Mouse (Mus musculus) MN1 (cell line): Measurements from ENCODE around the gene Clasp1.
"Not testable (repeated sequence)": the region's sequence is repeated elsewhere in the genome, so short reads cannot be mapped to it uniquely, and the experiment has no call there.

Experiments
- DNase-seq: peaks from one replicate; pipeline ENCODE4 v3.0.0-alpha.2; 2016; ENCODE audit warnings: low spot score

The Clasp1 gene

DNA sequence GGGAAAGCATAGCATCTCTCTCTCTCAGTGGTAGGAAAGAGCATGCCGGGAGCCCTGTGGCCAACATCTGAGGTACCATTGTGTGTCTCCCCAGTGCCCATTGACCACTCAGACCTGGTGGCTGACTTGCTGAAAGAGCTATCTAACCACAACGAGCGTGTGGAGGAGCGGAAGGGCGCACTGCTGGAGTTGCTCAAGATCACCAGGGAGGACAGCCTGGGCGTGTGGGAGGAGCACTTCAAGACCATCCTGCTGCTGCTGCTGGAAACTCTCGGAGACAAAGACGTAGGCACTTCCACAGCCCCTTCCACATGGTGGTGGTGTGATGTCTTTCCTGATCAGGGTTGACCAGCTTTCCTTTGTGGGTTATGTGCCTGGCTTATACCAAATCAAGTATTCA is 192.3 kb downstream of the Clasp1 start:
- DNase-seq, result no peak

DNA sequence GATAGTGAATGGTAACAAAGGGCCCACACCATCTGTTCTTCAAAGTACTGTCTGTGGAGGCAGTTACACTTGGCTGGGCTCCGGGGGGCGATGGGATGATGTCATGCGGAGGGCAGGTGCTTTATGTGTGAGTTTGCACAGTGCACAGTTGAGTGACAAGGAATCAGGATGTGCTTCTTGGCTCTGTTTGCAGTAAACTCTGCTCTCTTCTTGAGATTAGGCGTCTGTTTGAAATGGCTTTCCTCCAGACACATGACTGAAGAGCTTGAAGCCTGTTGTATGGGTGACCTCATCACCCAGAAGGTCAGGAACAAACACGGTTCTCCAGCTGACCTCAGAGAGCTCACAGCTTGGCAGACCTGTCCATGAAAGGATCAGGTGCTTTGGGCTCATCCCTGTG is 200.9 kb downstream of the Clasp1 start:
- no peak for DNase-seq

GRCm38 (mm10) chr1:118592933-118593332 is 204.1 kb downstream of the Clasp1 start:
- DNase-seq, result no peak

DNA sequence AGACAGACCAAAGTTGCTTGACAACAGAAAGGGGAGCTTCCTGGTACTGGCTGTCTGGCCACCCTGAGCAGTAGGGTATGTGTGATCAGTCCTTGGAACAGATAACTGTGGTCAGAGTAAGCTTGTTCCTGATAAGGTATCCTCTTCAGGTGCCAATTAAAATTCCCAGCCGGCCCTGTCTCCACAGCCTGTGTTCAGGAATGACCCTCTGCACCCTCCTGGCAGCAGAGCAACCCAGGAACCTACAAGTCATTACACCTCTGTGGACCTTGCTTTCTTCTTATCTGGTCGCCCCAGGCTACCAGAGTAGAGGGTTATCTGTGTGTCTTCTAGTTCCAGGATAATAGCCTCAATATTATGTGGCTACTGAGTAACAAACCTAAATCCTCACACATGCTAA is 206.5 kb downstream of the Clasp1 start:
- DNase-seq, result no peak

- DNase-seq, result no peak
Observed at GRCm38 (mm10) chr1:118597475-118598213, 208.8 kb downstream of the Clasp1 start.

DNA sequence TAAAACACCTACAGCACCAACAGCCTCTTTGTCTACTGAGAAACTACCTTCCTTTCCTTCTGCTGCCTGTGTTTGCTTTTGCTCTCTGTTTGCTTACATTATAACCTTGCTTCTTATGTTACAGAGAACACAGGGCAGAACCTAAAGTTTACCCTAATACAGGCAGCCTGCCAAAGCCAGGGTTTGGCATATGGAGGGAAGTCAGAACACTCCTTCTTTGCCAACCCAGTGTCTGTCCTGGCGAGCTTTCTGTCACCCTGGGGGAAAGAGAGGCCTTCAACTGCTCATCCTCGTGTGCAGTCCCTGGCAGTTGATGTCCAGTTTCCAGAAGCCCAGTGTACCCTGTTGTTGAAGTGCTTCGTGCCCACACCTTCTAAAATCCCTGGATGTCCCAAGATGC is 209.5 kb downstream of the Clasp1 start:
- no peak for DNase-seq

GRCm38 (mm10) chr1:118613631-118614183 is 224.8 kb downstream of the Clasp1 start:
- DNase-seq, result no peak

DNA sequence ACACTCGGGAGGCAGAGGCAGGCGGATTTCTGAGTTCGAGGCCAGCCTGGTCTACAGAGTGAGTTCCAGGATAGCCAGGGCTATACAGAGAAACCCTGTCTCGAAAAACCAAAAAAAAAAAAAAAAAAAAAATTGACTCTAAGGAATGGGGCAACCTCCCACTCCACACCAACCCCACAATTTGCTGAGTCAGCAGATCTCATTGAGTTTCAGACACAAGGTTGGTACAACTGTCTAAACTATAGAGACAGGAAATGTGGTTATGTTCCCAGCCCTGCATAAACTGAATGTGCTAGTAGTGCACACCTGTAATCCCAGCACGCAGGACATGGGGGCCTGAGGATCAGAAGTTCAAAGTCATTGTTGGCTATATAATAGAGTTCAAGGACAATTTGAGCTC is 232.2 kb downstream of the Clasp1 start:
- not testable (repeated sequence) for DNase-seq

DNA sequence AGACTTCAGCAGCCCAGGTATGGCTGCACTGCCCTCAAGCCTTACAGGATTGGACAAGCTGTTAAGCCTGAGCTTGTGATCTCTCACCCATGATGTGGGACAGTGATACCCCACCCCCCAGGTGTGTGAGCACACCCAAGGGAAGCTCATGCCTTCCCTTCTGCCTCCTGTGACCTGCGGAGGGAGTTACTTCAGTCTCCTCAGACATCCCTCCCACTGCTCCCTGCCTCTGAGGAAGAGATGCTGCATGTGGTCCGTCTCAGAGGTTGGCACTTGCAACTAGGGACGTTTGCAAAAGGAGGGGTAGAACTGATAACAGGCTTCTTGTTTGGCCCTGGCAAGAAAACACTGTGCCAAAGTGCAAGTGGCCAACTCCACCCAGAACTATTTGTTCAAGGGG is 234.0 kb downstream of the Clasp1 start:
- DNase-seq, result no peak

- no peak for DNase-seq
Observed at GRCm38 (mm10) chr1:118625461-118625860, 236.6 kb downstream of the Clasp1 start.

- DNase-seq, result no peak
Observed at GRCm38 (mm10) chr1:118625921-118626320, 237.1 kb downstream of the Clasp1 start.

DNA sequence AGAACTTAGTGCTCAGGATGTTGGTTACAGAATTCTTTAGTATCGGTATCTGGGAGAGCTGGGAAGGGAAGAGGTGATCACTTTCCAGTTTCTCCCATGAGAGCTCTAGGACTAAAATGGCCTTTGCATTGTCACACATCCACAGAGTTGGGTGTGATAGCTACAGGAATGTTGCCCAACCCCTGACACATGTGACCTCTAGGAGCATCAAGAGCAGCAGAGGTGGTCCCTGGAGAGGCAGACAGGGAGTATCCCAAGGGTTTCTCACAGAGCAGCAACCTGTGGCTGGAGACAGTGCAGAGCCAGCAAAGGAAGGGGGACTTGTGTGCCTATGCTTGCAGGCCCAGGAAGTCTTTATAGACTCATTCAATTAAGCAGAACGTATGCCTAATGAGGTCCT is 237.6 kb downstream of the Clasp1 start:
- DNase-seq, result no peak

DNA sequence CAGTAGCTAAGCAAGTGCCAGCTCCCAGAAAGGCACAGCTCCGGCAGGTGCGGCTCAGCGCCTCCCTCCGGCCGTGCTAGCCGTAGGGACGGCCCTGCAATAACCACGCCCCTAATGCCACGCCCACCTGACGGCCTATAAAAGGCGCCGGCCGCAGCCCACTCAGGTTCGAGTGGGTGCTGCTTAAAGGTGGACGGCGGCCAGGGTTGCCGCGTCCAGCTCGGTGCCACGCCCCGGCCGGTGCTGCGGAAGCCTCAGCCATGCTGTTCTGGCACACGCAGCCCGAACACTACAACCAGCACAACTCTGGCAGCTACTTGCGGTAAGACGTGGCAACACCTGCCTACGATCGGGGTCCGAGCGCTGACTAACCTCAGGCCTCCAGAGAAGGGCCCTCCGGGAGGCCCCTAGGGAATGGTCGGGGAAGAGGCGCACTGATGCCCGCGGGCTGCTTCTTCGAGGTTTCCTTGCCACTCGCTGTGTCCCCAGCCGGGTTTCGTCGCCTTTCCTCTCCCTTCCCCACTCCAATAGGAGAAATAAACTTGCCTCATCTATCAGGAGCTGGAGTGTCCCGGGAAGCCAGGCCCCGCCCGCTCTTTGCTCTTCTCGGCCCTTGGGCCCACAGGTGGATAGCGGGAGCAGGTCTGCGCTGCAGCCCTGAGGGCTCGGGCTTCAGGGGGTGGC is 239.1 kb downstream of the Clasp1 start, which contains the start of gene Tfcp2l1:
Gene Tfcp2l1 (plus strand): TSS at position 165 of the 684 bp plus-strand sequence.
- DNase-seq, result no peak

- no peak for DNase-seq
Observed at GRCm38 (mm10) chr1:118633415-118633980, 244.6 kb downstream of the Clasp1 start.

DNA sequence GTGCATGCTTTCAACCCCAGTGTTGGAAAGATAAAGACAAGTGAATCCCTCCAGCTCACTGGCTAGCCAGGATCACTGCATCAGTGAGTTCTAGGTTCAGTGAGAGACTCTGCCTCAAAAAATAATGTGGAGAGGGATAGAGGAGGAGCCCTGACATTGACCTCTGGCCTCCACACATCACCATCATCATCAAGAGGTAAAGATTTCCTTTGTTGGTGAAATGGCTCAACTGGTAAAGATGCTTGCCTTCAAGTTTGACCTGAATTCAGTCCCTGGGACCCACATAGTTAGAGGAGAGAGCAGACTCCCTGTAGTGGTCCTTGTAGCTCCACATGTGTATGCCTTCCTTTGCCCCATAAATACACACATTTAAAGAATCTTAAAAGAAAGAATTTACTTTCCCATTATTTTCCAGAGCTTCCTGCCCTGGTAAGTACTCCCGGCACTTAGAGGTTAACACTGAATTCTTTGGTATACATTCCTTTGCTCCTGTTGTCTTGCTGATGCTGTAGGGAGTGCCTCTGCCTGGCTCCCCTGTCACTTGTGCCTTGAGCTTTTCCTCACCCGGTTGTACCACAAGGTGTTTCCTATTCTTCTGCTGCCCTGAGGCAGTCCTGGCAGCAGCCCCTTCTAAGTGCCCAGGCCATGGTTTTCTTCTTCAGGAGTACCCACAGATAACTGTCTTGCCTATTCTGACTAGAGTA is 253.6 kb downstream of the Clasp1 start:
- DNase-seq, result no peak

- no peak for DNase-seq
Observed at GRCm38 (mm10) chr1:118643138-118643979, 254.5 kb downstream of the Clasp1 start.

- no peak for DNase-seq
Observed at GRCm38 (mm10) chr1:118645701-118646100, 256.8 kb downstream of the Clasp1 start.

GRCm38 (mm10) chr1:118648015-118648414 is 259.2 kb downstream of the Clasp1 start:
- DNase-seq, result no peak

GRCm38 (mm10) chr1:118649933-118650770 is 261.3 kb downstream of the Clasp1 start:
- no peak for DNase-seq

GRCm38 (mm10) chr1:118650771-118651080 is 261.9 kb downstream of the Clasp1 start:
- DNase-seq, result no peak

- no peak for DNase-seq
Observed at GRCm38 (mm10) chr1:118658716-118659115, 269.9 kb downstream of the Clasp1 start.
